Mouse (Mus musculus): ENCODE data around the gene Limk2.

DNA sequence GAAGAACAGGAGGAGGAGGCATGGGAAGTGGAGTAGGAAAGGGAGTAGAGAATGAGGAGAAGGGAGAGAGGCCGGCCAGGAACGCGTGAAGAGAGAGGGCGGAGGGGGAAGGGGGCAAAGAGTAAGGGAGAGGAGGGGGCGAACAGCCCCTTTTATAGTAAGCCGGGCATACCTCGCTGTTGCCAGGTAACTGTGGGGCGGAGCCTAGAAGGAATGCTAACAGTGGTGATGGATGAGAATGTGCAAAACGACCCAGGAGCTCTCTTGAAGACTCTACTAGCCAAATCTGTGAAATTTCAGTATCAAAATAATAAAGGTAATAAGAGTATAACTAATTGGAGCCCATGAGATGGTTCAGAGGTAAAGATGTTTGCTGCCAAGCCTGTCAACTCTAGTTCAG, 43.8 kb upstream of the Limk2 start:
- TF ChIP-seq CTCF (IDR thresholded peaks at IDR 0.05; ENCODE audit: control insufficient read depth, insufficient read depth, insufficient read length) (no peak), USF1 (IDR thresholded peaks at IDR 0.05; ENCODE audit: low read depth) (no peak), CEBPB (IDR thresholded peaks at IDR 0.05; ENCODE audit: low read depth) (no peak), MAX (IDR thresholded peaks at IDR 0.05) (no peak), MYOG (IDR thresholded peaks at IDR 0.05; ENCODE audit: control insufficient read depth, extremely low read depth, insufficient read length) (no peak)
